Mouse (Mus musculus): ENCODE results near the gene Emilin3. TPM values are rescaled to one million over a fixed set of nuclear protein-coding genes. Genes with fewer than 3 reads are reported as not detected.

The Emilin3 gene
- polyA plus RNA-seq, 1 experiment from 2014 or later: 11.5 TPM

- Histone ChIP-seq H3K4me3 (ENCODE audit: low read length) (no peak overlapping the region), H3K4me1 (ENCODE audit: insufficient read depth, low read length) (0 out of 2 replicates have a peak, but pooled peaks cover 4% of the 10 kb centered on the region), H3K27me3 (ENCODE audit: insufficient read depth, low read length) (no peaks in the 10 kb centered on the region), H3K9ac (replicated peaks; ENCODE audit: low read length) (no peak overlapping the region), H3K27ac (ENCODE audit: low read length) (no peak overlapping the region), H3K36me3 (ENCODE audit: insufficient read depth, low read length) (0 out of 2 replicates have a peak, but pooled peaks cover 6% of the 10 kb centered on the region), H3K4me2 (replicated peaks; ENCODE audit: low read depth, low read length) (no peak overlapping the region), H3K9me3 (ENCODE audit: low read length) (no peaks in the 10 kb centered on the region)
- 65% methylated on average over 3 of the region's 3 CpGs for WGBS
- no peak for ATAC-seq (ENCODE audit: low FRiP score, low TSS enrichment)
Measured at GRCm38 (mm10) chr2:160942443-160942842, 30.3 kb upstream of the Emilin3 start.

DNA sequence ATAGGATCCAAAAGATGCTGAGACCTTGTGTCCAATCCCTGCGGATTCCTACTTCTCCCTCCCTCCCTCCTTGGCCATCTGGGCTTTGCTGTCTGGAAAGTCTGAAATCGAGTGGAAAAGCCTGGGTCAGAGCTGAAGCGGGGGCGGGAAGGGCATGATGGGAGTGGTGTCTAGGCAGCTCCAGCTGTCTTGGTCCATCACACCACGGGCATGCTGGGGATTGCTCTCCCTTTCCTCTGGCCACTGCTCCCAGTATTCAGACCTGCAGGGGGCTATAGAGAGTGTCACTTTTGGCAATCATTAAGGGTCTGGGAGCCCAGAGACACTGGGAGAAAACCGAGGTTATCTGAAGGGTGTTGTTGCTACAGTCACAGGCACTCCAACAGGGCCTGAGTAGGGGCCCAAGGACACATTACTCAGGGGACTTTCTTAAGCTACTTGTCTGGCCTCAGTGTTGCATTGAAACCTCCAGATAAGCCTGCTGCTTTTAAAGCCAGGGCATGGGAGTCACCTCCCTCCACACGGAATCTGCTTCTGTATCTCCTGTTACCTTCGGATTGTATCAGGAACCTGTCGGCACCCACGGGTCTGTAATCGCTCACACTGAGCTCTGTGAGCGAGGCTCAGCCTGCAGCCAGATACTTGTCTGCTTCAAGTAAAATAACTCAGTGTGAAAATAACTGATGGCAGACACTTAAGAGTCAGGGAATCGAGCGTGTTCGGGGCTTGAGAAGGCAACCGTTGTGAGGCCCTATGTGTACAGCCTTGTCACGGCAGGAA is 29.0 kb upstream of the Emilin3 start:
- H3K4me1 ChIP-seq (ENCODE audit: insufficient read depth, low read length): 0 out of 2 replicates have a peak, but pooled peaks cover 4% of the 10 kb centered on the region
- no peak overlapping the region for H3K4me3 ChIP-seq (ENCODE audit: low read length)
- 55% methylated on average over 17 of the region's 17 CpGs for WGBS
- H3K4me2 ChIP-seq (replicated peaks; ENCODE audit: low read depth, low read length): no peak overlapping the region
- H3K27ac ChIP-seq (ENCODE audit: low read length): no peak overlapping the region
- H3K36me3 ChIP-seq (ENCODE audit: insufficient read depth, low read length): no peaks in the 10 kb centered on the region
- H3K9me3 ChIP-seq (ENCODE audit: low read length): no peaks in the 10 kb centered on the region
- ATAC-seq (ENCODE audit: low FRiP score, low TSS enrichment): 0 out of 2 replicates have a peak, but pooled peaks have one; percentile 28
- H3K9ac ChIP-seq (replicated peaks; ENCODE audit: low read length): no peak overlapping the region
- H3K27me3 ChIP-seq (ENCODE audit: insufficient read depth, low read length): no peaks in the 10 kb centered on the region

- WGBS: 79% methylated on average over 4 of the region's 4 CpGs
- Histone ChIP-seq H3K27ac (ENCODE audit: low read length) (no peak overlapping the region), H3K27me3 (ENCODE audit: insufficient read depth, low read length) (no peaks in the 10 kb centered on the region), H3K4me1 (ENCODE audit: insufficient read depth, low read length) (no peaks in the 10 kb centered on the region), H3K9me3 (ENCODE audit: low read length) (0 out of 2 replicates have a peak, but pooled peaks cover 3% of the 10 kb centered on the region), H3K36me3 (ENCODE audit: insufficient read depth, low read length) (no peaks in the 10 kb centered on the region), H3K9ac (replicated peaks; ENCODE audit: low read length) (no peak overlapping the region), H3K4me3 (ENCODE audit: low read length) (no peak overlapping the region), H3K4me2 (replicated peaks; ENCODE audit: low read depth, low read length) (no peak overlapping the region)
- no peak for ATAC-seq (ENCODE audit: low FRiP score, low TSS enrichment)
Measured at GRCm38 (mm10) chr2:160934451-160934850, 22.3 kb upstream of the Emilin3 start.

GRCm38 (mm10) chr2:160933890-160934289 is 21.8 kb upstream of the Emilin3 start:
- H3K27ac ChIP-seq (ENCODE audit: low read length): no peak overlapping the region
- H3K27me3 ChIP-seq (ENCODE audit: insufficient read depth, low read length): no peaks in the 10 kb centered on the region
- no peak overlapping the region for H3K9ac ChIP-seq (replicated peaks; ENCODE audit: low read length)
- H3K36me3 ChIP-seq (ENCODE audit: insufficient read depth, low read length): no peaks in the 10 kb centered on the region
- no peak for ATAC-seq (ENCODE audit: low FRiP score, low TSS enrichment)
- 0 out of 2 replicates have a peak, but pooled peaks cover 3% of the 10 kb centered on the region for H3K9me3 ChIP-seq (ENCODE audit: low read length)
- WGBS: 73% methylated on average over 5 of the region's 5 CpGs
- no peak overlapping the region for H3K4me2 ChIP-seq (replicated peaks; ENCODE audit: low read depth, low read length)
- no peaks in the 10 kb centered on the region for H3K4me1 ChIP-seq (ENCODE audit: insufficient read depth, low read length)
- no peak overlapping the region for H3K4me3 ChIP-seq (ENCODE audit: low read length)

DNA sequence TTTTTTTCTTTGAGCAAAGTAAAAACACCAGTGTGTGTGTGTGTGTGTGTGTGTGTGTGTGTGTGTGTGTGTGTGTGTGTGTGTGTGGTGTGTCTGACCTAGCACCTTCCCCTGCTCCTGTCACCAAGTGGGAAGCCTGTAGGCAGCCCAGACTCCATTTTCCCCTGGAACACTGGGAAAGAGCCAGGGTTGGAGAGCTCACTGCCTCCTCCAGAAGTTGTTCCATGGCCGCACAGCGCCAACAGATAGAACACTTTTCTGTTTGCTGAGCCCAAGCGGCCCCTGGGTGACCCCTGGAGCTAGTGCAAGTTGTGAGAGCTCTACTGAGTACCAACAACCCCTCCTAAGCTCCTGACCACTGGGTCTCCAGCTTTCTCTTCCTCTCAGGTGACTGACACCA is 20.9 kb upstream of the Emilin3 start:
- Histone ChIP-seq H3K4me2 (replicated peaks; ENCODE audit: low read depth, low read length) (no peak overlapping the region), H3K9ac (replicated peaks; ENCODE audit: low read length) (no peak overlapping the region), H3K27me3 (ENCODE audit: insufficient read depth, low read length) (no peaks in the 10 kb centered on the region), H3K27ac (ENCODE audit: low read length) (no peak overlapping the region), H3K4me1 (ENCODE audit: insufficient read depth, low read length) (no peaks in the 10 kb centered on the region), H3K9me3 (ENCODE audit: low read length) (0 out of 2 replicates have a peak, but pooled peaks cover 3% of the 10 kb centered on the region), H3K4me3 (ENCODE audit: low read length) (no peak overlapping the region), H3K36me3 (ENCODE audit: insufficient read depth, low read length) (no peaks in the 10 kb centered on the region)
- no peak for ATAC-seq (ENCODE audit: low FRiP score, low TSS enrichment)
- WGBS: 68% methylated on average over 3 of the region's 3 CpGs

GRCm38 (mm10) chr2:160932325-160932724 is 20.2 kb upstream of the Emilin3 start:
- Histone ChIP-seq H3K4me2 (replicated peaks; ENCODE audit: low read depth, low read length) (no peak overlapping the region), H3K27me3 (ENCODE audit: insufficient read depth, low read length) (no peaks in the 10 kb centered on the region), H3K27ac (ENCODE audit: low read length) (no peak overlapping the region), H3K9me3 (ENCODE audit: low read length) (0 out of 2 replicates have a peak, but pooled peaks cover 3% of the 10 kb centered on the region), H3K36me3 (ENCODE audit: insufficient read depth, low read length) (no peaks in the 10 kb centered on the region), H3K4me1 (ENCODE audit: insufficient read depth, low read length) (no peaks in the 10 kb centered on the region), H3K4me3 (ENCODE audit: low read length) (no peak overlapping the region), H3K9ac (replicated peaks; ENCODE audit: low read length) (no peak overlapping the region)
- WGBS: 56% methylated on average over 8 of the region's 8 CpGs
- ATAC-seq (ENCODE audit: low FRiP score, low TSS enrichment): no peak

GRCm38 (mm10) chr2:160931378-160931777 is 19.2 kb upstream of the Emilin3 start:
- Histone ChIP-seq H3K27me3 (ENCODE audit: insufficient read depth, low read length) (no peaks in the 10 kb centered on the region), H3K36me3 (ENCODE audit: insufficient read depth, low read length) (no peaks in the 10 kb centered on the region), H3K4me3 (ENCODE audit: low read length) (no peak overlapping the region), H3K9me3 (ENCODE audit: low read length) (0 out of 2 replicates have a peak, but pooled peaks cover 3% of the 10 kb centered on the region), H3K4me1 (ENCODE audit: insufficient read depth, low read length) (no peaks in the 10 kb centered on the region), H3K27ac (ENCODE audit: low read length) (no peak overlapping the region), H3K4me2 (replicated peaks; ENCODE audit: low read depth, low read length) (no peak overlapping the region), H3K9ac (replicated peaks; ENCODE audit: low read length) (no peak overlapping the region)
- 92% methylated on average over 5 of the region's 5 CpGs for WGBS
- ATAC-seq (ENCODE audit: low FRiP score, low TSS enrichment): no peak

- H3K36me3 ChIP-seq (ENCODE audit: insufficient read depth, low read length): no peaks in the 10 kb centered on the region
- ATAC-seq (ENCODE audit: low FRiP score, low TSS enrichment): no peak
- no peak overlapping the region for H3K9ac ChIP-seq (replicated peaks; ENCODE audit: low read length)
- no peaks in the 10 kb centered on the region for H3K9me3 ChIP-seq (ENCODE audit: low read length)
- 82% methylated on average over 9 of the region's 9 CpGs for WGBS
- H3K4me1 ChIP-seq (ENCODE audit: insufficient read depth, low read length): no peaks in the 10 kb centered on the region
- no peaks in the 10 kb centered on the region for H3K27me3 ChIP-seq (ENCODE audit: insufficient read depth, low read length)
- H3K4me2 ChIP-seq (replicated peaks; ENCODE audit: low read depth, low read length): no peak overlapping the region
- H3K27ac ChIP-seq (ENCODE audit: low read length): no peak overlapping the region
- no peak overlapping the region for H3K4me3 ChIP-seq (ENCODE audit: low read length)
Measured at GRCm38 (mm10) chr2:160925203-160925602, 13.1 kb upstream of the Emilin3 start.

- Histone ChIP-seq H3K27ac (ENCODE audit: low read length) (no peak overlapping the region), H3K4me2 (replicated peaks; ENCODE audit: low read depth, low read length) (no peak overlapping the region), H3K36me3 (ENCODE audit: insufficient read depth, low read length) (no peaks in the 10 kb centered on the region), H3K27me3 (ENCODE audit: insufficient read depth, low read length) (no peaks in the 10 kb centered on the region), H3K4me1 (ENCODE audit: insufficient read depth, low read length) (no peaks in the 10 kb centered on the region), H3K9ac (replicated peaks; ENCODE audit: low read length) (no peak overlapping the region), H3K4me3 (ENCODE audit: low read length) (no peak overlapping the region), H3K9me3 (ENCODE audit: low read length) (no peaks in the 10 kb centered on the region)
- WGBS: 68% methylated on average over 3 of the region's 7 CpGs
- no peak for ATAC-seq (ENCODE audit: low FRiP score, low TSS enrichment)
Measured at GRCm38 (mm10) chr2:160921285-160921684, 9.2 kb upstream of the Emilin3 start.

GRCm38 (mm10) chr2:160918930-160919215 is 6.7 kb upstream of the Emilin3 start:
- WGBS: 82% methylated on average over 2 of the region's 2 CpGs
- Histone ChIP-seq H3K27me3 (ENCODE audit: insufficient read depth, low read length) (peaks cover 10% of the 10 kb centered on the region), H3K4me3 (ENCODE audit: low read length) (no peak overlapping the region), H3K4me2 (replicated peaks; ENCODE audit: low read depth, low read length) (no peak overlapping the region), H3K36me3 (ENCODE audit: insufficient read depth, low read length) (no peaks in the 10 kb centered on the region), H3K9ac (replicated peaks; ENCODE audit: low read length) (no peak overlapping the region), H3K9me3 (ENCODE audit: low read length) (no peaks in the 10 kb centered on the region), H3K4me1 (ENCODE audit: insufficient read depth, low read length) (no peaks in the 10 kb centered on the region), H3K27ac (ENCODE audit: low read length) (no peak overlapping the region)
- ATAC-seq (ENCODE audit: low FRiP score, low TSS enrichment): no peak

All from kidney, embryonic 16.5 days (tissue).